Mouse (Mus musculus) heart, postnatal 10 days (tissue): Measurements from ENCODE around the gene Neo1. TPM values are rescaled to one million over a fixed set of nuclear protein-coding genes. Genes with fewer than 3 reads are reported as not detected.

Experiments used
- DNase-seq, 2 experiments: peaks; one replicate each; pipeline ENCODE4 v3.0.0; 2021
- intact Hi-C: fragments of 180-260 bp; cut with DNase I; formaldehyde crosslinking; loops from one replicate; pipeline ENCODE4 v1.15.1; 2025
- total RNA-seq, 2 experiments: library from RNA; stranded (reverse); gene quantifications; 2 replicates each; pipeline ENCODE4 v1.2.3; 2021

Neo1 gene
- total RNA-seq, result 10 to 100 TPM; 55.7 to 68.3 TPM

DNA sequence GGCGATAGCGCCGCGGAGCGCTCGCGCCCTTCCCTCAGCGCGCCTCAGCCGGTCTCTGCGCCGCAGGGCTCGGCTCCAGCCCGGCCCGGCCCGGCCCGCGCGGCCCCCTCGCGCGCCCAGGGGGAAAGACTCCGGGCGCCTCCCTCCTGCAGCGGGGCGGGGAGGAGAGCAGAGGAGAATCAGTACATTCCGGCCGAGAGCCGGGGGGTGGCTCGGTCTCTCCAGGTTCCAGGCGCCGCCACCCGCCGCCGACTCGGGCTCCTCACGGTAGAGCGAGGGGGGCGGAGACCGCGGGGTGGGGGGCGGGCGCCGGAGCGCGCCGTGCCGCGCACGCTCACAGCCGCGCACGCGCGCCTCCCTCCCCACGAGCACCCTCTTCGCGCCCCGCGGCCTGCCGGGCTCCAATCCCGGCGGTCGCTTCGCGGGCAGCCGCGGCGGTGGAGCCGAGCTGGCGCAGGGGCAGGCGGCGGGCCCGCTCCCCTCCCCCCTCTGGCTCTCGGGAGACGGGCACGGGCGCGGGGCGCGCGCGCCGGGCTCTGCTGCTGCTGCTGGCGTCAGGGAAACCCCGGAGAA lies at the start of gene Neo1:
TSS of gene Neo1 (minus strand) at position 283 of the 573 bp plus-strand sequence.
- intact Hi-C loops, result loop anchor here (2.0 kb wide), 1 partner anchor 29 kb away; no protein-coding TSS in a partner anchor
- peak; percentile 91 to 93 for DNase-seq

DNA sequence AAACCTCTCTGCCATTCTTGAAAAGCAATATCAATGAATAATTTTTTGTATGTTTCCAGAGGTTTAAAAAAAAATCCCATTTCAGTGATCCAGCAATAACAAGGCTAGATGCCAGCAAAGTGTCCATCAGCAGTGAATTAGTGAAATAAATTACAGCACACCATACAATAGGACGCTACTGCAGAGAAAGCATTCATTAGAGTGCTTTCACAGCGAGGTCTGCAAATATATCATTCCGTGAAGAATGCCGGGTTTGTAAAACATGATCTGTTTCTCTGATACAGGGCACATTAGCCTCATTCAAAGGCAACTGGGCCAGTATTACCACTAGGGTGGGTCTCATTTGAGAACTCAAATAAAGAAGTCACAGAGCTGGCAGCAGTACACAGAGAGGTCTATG lies 39.4 kb upstream of the Neo1 start:
- intact Hi-C loops, result no loop called here

DNA sequence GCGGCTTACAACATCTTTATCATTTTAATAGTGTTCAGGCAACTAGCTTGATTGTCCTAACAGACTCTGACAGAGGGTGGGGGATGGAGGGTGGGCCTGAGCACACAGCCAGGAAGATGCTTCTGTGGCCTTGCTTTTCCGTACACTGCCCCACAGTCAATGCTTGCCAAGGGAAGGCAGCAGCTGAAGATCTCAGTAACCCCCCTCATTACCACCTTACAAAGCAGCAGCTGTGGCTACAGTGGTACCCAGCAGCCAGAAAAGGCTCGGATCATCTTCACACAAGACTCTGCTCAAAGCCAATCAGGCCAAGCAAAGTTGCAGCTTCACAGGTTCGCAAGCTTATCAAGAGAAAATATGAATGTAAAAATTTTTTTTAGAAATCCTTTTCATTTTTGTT lies 37.6 kb upstream of the Neo1 start:
- no peak for DNase-seq
- intact Hi-C loops, result no loop called here

More for the DNA sequence above, 39.4 kb upstream of the Neo1 start:
- DNase-seq, result no peak

DNA sequence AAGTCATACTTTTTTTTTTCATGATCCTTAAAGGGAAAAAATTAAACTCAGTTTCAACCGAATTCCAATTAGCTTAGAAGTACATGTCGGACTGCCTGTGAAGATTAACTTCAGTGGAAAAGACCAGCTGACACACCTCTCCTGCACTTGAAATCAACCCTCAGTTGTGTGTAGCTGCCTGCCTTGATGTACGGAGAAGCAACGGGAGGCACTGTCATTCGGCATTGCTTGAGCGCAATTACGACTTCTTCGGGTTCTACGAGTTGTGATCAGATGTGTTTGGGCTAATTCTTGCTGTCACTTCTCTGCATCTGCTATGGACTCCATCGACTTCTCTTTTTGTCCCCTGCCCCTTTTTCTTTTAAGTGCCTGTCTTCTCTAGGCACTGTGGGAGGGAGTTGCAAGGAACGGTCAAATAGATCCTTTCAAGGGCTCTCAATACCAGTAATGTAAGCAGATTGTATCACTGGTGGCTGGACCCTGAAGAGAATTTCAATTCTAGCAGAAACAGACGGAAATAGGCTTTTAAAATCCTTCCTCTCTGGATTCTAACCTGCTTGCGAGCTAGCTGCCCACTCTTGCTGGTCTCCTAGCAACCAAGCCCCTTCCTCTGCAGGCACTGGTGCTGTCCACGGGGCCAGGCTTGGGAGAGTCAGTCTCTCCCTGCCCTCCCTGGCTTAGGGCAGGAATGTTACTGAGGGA lies 36.0 kb upstream of the Neo1 start:
- intact Hi-C loops, result no loop called here
- DNase-seq, result no peak

DNA sequence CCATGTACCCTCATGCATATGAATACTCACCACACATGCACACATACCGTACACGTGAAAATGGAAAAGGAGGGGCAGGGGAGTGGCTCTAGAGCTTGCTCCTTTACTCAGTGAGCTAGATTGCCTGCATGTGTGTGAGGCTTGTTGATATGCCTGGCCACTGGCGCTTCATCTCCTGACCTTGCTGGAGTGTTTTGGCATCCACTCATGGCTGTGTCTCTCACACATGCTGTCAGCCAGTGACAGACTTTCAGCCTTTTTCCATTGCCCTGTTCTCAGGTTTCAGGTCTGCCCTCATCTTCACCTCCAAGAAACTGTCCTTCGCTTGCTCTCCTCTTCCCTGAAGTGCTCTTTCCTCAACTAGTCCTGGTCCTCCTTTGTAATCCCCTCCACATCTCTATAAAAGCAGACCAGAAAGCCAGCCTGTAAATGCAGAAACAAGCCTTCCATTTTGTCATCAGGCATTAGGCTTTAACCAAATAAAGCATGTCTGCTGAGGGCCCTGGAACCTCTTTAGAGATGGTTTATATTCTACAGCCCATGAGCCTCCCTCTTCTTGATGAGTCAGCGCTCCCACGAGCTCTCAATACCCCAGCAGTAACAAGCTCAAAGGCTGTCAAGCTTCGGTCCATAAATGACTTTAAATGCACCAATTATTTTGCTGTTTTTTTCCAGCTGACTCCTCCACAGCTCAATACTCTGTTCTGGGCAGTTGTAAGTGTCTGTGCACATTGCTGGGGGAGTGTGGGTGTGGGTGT lies 35.2 kb upstream of the Neo1 start:
- DNase-seq, result peak; percentile 60 to 63
- intact Hi-C loops, result no loop called here

DNA sequence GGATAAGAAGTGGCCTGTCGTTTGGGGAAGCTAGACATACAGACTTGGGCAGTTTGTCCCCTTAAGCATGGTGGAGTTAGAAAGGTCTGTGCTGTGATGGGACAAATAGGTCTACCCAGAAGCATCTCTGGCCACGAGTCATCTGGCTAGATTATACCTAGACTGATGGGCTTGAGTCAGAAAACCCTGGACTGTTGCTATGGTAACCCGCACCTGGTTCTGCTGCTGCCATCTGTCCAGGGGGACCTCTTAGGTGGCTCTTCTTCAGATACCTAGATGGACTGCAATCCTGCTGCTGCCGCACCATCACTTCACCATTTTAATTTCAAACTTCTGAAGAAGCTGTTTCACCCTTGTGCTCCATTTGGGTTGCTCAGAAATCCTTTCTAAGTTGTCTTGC lies 34.0 kb upstream of the Neo1 start:
- intact Hi-C loops, result no loop called here

DNA sequence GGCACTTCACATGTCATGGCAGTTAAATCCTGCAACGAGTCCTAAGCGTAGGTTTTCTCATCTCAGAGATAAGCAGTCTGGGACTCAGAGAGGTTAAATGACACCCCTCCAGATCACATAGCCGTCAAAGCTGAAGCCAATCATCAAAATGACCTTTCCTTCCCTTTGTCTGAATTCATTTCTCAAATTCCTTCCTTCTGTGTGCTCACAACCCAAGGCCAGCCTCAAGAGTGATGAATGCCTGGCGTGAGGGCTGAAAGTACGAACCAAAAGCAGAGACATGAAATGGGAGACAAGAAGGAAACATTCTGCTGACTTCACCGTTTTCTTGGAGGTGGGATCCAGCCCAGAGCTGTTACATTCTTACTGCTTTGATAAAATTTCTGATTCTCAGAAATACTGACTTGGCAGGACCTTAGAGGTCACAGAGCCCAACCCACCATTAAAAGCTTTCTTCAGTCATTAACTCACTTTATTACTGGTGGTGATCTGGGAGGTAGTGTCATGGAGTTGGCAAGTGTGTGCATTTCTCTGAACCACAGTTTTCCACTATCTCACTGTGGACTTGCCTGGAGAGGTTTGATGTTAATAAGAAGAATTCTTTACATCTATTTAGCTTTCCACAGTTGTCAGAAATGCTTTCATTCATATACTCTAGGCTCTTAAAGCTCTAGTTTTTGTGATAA lies 29.5 kb upstream of the Neo1 start:
- DNase-seq, result no peak
- intact Hi-C loops, result loop anchor here (2.0 kb wide), 1 partner anchor 29 kb away; the partner anchor contains the start of gene Neo1

More for the DNA sequence above, 34.0 kb upstream of the Neo1 start:
- DNase-seq, result no peak

DNA sequence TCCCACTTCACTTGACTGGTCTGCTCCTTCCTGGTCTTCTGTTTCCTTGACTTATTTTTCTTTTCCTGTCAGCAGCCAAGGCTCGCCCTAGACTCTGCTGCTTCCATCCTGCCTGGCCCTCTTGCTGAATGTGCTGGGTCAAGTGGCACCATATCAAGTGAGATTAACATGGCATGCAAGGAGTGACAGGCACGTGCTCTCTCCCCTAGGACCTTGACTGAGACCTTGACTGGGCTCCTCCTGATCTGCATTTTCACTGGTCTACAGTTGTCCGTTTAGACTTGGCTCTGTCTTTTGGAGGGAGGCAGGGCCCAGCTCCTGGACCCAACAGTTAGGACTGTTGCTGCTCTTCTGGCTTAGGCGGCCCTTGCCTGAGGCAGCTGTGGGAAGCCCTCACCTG lies 26.2 kb upstream of the Neo1 start:
- intact Hi-C loops, result no loop called here
- peak; percentile 53 to 60 for DNase-seq

DNA sequence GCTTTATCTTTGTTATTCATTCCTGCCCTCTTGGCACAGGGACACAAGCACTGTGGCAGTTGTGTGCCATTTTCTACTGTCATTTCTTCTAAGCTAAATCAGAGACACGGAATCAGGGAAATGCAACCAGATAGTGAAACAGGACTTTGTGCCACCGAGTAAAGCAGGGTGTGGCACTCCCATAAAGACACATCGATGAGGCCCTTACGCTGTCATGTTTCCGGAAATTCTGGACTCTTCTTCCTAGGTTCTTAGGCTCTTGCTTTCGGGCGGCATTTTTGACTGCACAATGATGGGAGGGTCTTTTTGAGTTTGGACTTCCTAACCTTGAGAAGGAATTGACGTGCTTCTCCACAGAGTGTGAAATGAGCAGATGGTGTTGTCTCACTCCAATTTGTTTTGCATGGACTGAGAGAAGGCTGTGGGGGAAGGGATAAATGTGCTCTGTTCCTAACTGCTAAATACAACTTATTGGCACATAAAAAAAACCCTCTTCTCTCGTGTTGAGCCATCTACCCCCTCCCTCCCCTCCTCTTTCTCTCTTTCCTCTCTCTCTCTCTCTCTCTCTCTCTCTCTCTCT lies 23.9 kb upstream of the Neo1 start:
- DNase-seq, result no peak
- intact Hi-C loops, result no loop called here

DNA sequence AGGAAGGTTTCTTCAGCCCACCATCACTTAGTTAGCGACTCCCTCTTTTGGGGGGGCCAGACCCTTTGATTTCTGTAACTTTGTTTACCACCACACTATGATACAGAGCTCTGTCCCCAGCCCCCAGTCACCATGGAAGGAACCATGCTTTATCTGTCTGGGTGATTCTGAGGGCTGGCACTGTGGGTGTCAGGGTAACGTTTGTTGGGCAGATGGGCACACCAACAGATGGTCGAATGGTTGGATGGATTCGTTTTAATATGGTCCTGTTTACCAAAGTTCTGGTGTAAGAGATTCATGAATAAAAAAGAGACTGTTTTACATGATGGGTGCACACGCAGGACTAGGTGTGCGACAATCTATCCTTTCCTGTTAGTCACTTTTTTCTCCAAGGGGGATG lies 22.9 kb upstream of the Neo1 start:
- intact Hi-C loops, result no loop called here

DNA sequence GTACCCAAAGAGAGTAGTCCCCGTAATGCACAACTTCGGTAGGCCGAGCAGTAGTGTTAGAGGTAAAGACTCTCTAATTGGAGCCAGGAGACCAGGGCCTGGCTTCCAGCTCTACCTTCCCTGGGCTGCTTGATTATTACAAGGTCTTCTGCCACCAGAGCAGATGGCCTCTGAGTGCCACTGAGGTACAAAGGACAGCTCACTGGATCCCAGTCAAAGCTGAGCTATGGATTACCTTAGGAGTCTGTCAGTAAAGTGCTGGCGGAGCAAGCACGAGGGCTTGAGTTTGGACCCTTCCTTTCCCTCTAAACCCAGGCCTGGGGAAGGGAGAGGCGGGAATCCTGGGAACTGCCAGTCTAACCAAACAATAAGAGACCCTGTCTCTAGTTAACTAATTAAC lies 21.8 kb upstream of the Neo1 start:
- DNase-seq, result no peak
- intact Hi-C loops, result no loop called here

More for the DNA sequence above, 22.9 kb upstream of the Neo1 start:
- no peak for DNase-seq

DNA sequence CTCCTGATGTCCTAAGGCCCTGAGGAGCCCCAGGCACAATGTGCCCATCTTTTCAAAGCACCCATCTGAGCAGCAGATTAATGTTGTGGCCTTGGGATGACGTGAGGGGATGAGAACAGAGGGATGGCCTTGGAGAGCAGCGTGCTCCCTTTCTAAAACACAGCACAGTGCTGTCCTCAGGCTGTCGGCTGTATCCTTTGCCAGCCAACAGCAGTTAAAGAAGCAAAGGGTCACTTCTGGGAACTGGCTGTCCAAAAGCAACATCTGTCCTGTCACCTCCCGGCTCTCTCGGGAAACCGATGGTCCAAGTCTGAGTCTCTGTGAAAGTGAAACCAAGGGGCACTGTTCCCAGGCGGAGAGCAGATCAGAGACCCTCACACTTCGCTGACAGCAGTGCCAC lies 20.0 kb upstream of the Neo1 start:
- intact Hi-C loops, result no loop called here
- DNase-seq, result peak in 1 of 2 experiments; percentile 26

DNA sequence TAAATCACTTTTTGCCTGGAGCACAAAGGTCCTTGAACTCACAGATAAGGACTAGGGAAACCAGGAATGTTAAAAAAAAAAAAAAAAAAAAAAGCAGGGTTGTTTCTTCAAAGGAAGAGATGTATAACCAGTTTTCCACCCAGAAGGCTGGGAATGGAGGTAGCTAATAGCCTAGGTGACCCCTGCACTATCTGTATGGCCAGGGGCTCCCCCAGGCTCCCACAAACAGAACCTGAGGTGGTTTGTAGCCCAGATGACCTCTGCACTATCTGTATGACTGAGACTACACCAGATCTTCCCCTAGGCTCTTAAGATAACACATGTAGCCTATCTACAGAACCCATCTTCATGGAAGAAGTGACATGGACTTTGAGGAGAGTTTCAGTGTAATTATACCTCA lies 5.6 kb upstream of the Neo1 start:
- DNase-seq, result no peak
- intact Hi-C loops, result no loop called here

DNA sequence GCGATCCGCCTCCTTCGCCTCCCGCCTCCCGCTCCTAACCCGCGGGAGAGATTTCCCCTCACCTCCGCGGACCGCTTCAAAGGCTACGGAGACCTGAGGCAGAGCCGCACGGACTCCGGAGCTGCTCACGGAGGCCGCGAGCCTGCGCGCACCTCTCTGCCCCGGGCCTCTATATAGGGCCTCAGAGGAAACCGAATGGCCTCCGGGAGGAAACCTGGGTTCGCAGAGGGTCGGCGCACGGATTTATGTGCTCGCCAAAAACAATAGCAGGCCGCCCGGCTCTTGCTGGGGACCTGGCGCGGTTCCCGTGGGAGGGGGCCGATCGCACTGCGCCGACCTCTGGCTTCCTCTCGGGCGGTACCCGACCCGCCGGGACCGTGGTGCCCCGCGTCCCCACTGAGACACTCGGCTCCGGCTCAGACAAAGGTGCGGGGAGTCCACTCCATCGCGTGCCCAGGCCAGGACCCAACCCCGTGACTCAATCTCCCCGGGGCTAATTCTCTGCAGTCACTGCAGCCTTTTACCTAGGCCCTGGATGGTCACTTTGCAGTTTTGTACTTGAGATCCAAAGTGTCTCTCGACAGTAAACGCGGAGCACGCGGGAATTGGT lies 596 bp upstream of the Neo1 start:
- intact Hi-C loops, result loop anchor here (2.0 kb wide), 1 partner anchor 28 kb away; no protein-coding TSS in a partner anchor
- DNase-seq, result no peak

DNA sequence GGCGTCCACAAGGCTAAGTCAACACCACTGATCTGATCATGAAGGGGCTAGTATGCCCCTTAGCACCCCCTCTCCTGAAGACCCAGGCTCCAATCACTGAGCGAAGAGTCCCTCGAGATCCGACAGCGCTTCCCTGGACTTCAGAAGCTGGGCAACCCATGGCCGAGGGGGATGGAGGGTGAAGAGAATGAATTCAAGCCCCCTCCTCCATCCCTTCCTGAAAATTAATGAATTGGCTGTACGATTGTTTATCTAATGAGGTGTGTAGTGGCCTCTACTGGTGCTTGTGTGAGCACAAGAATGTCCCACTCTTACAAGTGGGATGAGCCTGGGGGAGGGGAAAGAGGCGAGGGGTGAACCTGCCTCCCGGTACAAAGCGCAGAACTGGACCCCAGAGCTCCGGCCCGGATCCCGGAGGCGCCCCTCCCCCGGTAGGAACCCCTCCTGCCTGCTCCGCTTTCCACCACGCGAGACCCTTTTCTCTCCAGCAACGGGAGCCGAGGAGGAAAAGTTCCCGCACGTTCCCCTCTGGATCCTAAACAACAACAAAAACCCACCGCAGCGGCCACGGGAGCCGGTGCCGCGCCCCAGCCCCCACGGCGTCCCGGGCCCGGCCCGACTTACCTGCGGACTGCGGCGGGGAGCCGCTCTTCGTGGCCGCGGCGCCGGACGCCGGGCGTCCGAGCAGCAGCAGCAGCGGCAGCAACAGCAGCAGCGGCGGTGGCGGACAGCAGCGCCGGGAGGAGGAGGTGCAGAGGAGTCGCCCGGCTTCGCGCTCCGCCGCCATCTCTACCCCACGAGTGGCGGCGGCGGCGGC lies 691 bp downstream of the Neo1 start:
- intact Hi-C loops, result loop anchor here (2.0 kb wide), 1 partner anchor 29 kb away; no protein-coding TSS in a partner anchor
- DNase-seq, result peak; percentile 63 to 71

DNA sequence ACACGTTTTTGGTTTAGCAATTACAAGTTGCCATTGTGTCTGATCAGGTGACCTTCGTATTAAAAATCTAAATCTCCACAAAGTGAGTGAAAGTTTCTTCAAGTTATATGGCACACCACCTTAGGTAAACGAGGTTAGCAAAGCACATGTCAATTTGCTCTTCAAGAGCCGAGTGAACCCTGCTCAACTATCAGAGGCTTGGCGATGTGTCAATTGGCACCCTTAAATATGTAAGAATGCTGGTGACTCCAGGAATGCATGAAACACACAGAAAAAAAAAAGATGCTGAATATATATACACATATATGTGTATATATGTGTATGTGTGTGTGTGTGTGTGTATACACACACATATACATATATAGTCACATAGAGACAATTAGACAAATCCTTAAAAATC lies 1.4 kb downstream of the Neo1 start:
- intact Hi-C loops, result no loop called here
- peak; percentile 22 to 34 for DNase-seq

DNA sequence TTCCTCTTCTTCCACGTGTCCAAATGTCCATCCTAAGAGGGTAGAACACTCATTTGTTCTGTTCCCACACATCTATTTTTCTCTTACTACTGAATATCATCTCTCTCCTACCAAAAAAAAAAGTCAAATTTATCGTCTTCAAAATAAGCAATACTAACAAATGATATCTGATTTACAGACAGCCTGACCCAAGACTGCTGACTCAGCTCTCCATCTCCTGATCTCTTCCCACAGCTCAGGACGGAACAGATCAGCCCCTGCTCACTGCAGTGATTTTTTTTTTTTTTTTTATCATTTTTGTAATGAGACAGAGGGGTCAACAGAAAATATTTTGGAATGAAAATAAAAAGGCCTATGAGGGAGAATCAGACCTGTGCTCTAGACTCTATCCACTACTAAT lies 2.7 kb downstream of the Neo1 start:
- DNase-seq, result no peak
- intact Hi-C loops, result loop anchor here (2.0 kb wide), 1 partner anchor 19 kb away; no protein-coding TSS in a partner anchor

DNA sequence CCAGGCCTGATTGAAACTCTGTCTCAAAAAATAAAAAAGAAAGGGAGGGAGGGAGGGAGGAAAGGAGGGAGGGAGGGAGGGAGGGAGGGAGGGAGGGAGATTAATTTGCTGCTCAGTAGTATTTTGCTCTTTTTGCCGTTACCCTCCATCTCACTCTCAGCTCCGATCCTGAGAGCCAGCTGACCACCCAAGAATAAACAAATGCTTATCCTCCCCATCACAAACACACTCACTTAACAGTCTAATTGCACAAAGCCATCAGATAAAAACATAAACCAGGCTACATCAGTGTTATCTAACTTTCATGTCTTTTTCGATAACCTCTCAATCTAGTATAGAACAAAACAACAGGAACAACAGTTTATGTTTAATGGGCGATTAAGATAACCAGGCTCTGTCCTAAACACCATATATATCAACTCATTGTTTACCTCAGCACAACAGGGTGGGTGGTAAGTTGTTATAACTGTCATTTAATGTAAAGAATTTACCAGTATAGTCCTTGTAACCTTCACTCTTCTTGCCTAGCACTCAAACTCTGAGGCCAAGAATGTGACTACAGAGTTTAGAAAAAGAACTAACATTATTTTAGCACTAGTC lies 11.9 kb downstream of the Neo1 start:
- intact Hi-C loops, result no loop called here
- DNase-seq, result no peak
